Mouse (Mus musculus): Measurements from ENCODE around the gene Zswim3.
A peak's percentile ranks its signal among the peaks of the same experiment; 100 is the strongest.
"Not testable (repeated sequence)": the region's sequence is repeated elsewhere in the genome, so short reads cannot be mapped to it uniquely, and the experiment has no call there.

Gene Zswim3

DNA sequence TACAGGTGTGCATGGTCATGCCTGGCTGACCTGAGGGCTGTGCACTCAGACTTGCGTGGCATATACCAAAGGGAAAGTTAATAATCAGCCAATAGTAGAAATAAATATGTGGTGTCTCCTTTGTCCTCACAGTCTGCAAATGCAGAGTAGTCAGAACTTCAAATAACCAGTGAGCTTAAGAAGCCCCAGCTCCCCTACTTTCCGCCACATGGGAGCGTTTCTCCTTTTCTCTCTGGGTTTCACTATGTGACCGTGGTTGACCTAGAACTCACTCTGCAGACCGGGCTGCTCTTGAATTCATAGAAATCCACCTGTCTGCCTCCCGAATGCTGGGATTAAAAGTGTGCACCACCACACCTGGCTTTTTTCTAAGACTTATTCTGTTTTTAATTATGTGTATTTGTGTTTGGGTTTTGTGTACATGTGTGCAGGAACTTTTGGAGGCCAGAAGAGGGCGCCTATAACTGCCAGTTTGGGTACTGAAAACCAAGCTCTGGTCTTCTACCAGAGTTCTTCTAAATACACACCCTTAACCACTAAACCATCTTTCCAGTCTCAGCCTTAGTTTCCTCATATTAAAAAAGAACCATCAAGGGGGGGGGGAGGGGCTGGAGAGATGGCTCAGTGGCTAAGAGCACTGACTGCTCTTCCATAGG is 20.8 kb upstream of the Zswim3 start:
- no peak for DNase-seq

DNA sequence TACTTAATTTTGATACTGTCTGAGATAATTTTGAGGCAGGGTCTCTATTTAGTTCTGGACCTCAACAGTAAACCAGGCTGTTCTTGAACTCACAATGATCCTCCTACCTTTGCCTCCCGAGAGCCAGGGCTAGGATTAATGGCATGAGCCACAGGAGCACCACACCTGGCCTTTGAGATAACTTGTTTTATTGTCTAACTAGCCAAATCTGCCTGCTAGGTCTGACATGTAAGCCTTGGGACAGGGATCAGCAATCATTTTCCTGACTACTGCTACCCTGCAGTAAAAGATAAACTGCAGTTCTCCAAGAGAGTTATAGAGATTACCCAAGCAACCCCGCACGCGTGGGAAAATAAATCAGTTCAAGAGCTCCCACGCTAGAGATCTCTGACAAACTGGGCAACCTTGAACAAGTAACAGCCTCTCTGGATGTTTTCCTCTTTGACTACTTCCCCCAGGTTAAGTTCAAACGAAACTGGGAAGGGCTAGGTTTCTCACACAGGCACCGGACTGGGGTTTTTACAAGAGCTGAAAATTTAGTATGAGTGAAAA is 20.0 kb upstream of the Zswim3 start:
- DNase-seq: no peak

DNA sequence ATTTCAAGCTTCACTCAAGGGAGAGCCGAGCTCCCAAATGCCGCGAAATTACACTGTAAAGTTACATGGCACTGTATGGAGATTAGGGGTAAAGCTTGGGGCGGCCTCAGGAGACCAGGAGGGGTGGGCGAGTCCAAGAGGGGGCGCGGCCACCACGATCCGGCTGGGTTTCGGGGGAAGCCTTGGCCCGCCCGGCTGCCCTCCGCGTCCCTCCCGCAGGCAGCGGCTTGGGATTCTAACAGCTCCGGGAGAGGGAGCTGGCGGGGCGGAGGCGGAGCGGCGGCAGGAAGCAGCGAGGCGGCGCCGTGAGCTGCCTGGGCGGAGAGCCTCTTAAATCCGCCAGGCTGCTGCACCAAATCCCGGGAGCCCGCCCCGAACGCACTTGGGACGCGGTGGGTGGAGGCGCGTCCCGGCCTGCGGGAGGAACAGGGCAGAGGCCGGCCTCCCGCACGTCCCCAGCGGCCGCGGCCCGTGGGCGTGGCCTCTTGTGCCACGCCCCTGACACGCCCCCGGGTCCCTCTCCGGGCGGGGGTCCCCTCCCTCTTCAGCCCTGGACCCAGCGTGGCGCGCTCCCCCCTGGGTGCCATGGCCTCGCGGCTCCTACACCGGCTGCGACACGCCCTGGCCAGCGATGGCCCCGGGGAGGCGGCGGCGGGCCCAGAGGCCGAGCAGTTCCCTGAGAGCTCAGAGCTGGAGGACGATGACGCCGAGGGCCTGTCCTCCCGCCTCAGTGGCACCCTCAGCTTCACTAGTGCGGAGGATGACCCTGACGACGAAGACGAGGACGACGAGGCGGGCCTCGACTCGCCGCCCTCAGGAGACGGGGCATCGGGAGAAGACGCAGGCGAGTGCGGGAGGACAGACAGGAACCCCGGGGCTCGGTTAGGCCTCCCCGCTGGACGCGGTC is 19.2 kb upstream of the Zswim3 start, which contains the start of gene Snx21:
TSS of gene Snx21 (plus strand) at position 343 of the 907 bp plus-strand sequence.
- DNase-seq: peak; percentile 92

DNA sequence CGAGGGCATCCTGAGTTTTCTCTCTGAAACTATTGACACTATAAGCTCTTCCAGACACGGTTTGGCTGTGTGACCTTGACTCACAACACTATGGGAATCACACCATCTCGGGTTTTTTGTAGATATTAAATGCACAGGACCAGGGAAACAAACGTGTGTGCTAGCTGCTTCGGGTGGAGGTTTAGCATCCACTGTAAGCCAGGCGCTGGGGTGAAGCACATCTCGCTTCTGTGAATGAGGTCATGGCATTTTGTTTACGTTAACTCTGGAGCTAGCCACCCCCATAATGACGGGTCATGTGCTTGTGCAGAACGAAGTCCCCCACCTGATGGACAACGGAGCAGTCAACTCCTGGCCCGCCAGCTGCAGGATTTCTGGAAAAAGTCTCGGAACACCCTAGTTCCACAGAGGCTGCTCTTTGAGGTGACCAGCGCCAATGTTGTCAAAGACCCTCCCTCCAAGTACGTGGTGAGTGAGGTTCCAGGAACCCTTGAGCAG is 18.5 kb upstream of the Zswim3 start:
- DNase-seq: peak; percentile 31

DNA sequence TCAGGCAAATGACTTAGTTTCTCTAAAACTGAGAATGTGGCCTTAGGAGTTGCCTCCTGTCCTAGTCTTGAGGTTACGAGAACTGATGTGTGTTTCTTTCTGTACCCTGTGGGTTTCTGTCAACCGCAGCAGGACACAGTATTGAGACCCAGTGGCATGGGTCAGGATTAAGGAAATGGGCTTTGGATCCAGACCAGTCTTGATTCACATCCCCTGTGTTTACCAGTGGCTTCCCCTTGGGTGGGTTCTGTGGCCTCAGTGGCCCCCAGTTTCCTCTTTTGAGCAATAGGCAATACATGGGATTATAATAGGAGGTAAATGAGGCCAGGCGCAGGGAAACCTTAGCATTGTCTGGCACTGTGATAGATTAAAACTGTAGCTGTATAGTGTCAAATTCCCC is 17.9 kb upstream of the Zswim3 start:
- no peak for DNase-seq

DNA sequence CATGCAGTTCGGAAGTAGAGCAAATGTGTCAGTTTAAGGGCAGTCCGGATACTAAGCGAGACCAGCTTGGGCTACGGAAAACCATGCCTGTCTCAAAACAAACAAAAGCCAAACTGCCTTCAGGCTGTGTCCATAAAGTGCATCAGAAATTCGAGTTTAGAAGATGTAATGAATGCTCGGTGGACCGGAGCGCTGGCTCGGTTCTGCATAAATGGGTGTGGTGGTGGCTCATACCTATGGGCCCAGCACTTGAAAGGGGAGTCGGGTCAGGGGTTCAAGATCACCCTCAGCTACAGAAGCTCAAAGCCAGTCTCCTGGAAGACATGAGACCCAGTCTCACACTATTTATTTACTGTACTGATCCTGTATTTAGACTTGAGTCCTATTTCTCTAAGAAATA is 17.1 kb upstream of the Zswim3 start:
- DNase-seq: no peak

DNA sequence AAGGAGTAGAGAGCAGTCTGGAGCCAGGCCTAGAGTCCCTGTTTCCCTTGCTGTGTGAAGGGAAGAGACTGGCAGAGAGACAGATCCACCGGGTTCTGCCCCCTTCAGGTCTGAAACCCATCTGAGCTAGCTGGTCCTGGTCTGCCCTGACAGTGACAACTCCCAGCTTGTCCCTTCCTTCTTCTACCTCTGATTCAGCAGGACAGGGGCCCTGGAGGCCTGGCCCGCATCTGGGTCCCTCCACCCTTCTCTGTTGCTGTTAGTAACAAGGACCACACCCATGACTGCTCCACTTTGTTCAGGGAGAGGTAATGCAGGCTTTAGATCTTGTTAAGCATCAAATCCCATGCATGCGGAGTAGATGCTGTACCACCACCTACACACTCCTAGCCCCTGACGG is 16.5 kb upstream of the Zswim3 start:
- no peak for DNase-seq

DNA sequence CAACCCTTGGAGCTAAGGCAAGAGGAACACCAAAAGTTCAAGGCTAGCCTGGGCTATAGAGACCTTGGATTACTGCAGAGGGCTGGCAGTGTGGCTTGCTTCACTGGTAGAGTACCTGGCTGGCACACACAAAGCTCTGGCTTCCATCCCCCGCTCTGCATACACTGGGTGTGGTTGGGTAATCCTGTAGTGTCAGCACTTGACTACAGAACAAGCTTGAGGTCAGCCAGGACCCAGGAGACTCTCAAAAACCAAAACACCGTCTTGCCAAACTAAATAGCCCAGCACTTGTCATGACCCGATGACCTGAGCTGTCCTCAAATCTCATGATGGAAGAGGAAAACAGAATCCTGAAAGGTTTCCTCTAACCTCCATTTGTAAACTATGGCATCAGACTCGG is 14.4 kb upstream of the Zswim3 start:
- DNase-seq: no peak

DNA sequence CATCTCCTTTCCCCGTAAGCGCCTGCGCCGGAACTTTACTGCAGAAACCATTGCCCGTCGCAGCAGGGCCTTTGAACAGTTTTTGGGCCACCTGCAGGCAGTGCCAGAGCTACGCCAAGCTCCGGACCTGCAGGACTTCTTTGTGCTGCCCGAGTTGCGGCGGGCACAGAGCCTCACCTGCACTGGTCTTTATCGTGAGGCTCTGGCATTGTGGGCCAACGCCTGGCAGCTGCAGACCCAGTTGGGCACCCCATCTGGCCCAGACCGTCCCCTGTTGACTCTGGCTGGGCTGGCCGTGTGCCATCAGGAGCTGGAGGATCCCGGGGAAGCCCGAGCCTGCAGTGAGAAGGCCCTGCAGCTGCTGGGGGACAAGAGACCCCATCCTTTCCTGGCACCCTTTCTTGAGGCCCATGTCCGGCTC is 13.0 kb upstream of the Zswim3 start:
- DNase-seq: peak; percentile 56

DNA sequence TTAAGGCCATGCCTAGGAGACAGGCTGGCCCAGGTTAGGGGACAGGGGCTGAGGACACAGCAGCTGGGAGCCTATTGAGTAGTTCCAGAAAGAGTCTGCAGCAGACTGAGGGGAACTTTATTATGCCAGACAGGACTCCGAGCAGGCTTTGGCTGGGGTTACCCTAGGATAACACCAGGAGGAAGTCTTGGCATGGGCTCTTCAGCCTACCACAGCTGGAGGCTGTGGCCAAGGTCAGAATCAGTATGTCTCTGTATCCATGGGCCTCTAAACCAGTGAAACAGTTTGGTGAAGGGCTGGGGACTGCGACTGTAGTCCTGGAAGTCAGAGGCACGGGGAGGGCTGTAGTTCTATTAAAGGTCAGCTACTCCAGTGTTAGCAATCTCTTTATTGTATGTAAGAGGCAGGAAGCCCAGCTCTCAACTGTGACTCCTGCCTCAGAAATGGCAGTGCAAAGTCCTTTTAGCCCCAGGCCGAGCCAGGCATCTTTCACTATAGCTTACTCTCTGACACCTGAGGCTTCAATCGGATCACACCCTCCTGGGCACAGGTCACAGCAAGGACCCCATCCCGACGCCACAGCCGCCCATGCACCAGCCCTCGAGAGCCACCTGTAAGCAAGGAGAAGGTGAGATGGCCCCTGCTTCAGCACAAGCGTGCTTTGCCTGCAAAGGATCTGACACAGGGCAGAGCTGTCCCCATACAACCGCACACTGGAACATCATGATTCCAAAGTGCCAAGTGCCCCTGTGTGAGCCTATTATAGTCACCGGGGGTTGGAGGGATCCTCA is 12.3 kb upstream of the Zswim3 start:
- DNase-seq: no peak

DNA sequence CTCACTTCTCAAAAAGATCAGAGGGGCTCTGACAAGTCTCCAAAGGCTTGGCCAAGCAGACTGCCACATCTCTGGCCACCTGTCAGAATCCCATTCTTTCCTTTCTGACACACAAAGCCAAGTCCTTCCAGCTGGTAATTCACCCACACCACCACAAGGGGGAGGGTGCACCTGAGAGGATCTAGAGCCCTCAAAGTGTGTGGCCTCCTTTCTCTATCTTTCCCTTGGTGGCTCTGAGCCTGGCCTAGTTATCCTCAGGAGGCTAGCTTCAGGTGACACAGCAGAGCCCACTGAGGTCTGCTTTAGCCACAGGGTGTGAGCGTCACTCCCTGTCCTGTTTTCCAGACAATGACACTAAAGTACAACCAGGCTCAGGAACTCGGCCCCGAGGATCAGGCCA is 11.7 kb upstream of the Zswim3 start:
- DNase-seq: peak; percentile 72

DNA sequence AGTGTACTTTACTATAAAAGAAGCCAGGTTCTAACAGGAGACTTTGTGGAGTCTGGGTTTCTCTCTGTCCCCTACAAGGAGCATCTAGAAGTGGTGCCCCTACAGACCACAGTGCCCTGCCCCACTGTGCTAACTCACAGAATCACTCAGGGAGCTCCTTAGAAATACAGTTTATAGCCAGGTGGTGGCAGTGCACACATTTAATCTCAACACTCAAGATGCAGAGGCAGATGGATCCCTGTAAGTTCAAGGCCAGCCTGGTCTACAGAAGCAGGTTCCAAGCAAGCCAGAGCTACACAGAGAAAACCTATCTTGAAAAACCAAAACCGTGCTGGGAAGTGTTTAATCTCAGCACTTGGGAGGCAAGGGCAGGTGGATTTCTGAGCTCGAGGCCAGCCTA is 11.1 kb upstream of the Zswim3 start:
- no peak for DNase-seq

DNA sequence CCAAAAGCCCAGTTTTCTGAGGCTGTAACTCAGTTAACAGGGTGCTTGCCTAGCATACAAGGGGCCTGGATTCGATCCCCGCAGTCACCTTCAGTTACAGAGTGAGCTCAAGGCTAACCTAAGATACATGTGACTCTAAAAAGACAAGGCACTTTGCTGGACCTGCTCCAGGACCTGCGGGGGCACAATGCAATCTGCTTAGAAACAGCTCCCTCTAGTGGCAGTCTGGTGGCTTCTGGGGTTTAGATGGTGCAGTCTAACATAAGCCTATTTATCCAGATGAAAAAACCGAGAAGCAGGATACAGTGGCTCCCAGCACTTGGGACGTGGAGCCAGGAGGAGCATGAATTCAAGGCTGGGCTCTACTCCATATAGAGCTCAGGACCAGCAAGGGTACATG is 10.6 kb upstream of the Zswim3 start:
- peak; percentile 82 for DNase-seq

DNA sequence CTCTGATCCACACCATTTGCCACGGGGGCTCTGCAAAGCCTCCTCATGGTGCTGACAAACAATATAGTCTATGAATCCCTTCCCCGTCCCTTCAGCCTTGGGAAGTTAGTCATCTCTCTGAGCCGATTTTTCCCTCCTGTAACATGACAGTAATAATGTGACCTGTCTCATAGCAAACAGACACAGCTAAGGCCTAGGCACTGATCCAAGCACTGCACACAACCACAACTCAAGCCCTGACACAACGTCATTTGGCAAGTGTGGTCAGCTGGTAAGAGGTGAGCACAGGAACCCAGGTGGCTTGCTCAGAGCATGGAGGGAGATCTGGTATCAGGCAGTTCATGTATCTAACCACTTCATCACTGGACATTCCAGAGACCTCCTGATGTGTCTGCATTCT is 9.0 kb upstream of the Zswim3 start:
- DNase-seq: no peak

DNA sequence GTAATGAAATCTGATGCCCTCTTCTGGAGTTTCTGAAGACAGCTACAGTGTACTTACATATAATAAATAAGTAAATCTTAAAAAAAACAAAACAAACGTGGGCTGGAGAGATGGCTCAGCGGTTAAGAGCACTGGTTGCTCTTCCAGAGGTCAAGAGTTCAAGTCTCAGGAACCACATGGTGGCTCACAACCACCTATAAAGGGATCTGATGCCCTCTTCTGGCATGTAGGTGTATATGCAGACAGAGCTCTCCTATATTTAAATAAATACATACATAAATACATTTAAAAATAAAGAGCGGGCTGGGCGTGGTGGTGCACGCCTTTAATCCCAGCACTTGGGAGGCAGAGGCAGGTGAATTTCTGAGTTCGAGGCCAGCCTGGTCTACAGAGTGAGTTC is 6.3 kb upstream of the Zswim3 start:
- DNase-seq: not testable (repeated sequence)

DNA sequence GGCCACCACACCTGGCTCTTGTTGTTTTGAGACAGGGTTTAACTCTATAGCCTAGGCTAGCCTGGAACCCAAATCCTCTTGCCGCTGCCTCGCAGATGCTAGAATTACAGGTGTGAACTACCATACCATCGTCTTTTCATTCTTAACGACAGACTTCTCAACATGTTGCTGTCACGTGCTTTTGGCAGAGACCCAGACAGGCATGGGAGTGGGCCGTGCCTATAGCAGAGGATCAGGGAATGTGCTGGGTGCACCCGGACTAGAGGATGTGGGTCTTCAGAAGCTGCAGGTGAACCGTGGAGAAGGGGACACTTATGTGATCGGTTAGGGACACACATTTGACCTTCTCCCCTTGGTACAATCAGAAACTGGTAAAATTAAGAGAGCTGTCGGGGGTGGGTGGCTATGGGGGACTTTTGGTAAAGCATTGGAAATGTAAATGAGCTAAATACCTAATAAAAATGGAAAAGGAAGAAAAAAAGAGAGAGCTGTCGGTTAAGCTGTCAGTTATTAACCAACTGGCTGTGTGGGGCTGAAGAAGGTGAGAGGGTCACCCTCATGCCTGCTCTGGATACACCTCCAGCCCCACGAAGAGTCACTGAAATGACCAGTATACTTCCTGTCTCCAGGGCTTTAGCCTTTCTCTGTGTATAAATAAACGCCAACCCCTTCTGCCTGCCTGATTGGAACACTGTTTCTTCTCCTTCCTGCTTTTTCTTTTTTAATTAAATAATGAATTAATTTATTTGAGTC is 4.5 kb upstream of the Zswim3 start:
- no peak for DNase-seq

DNA sequence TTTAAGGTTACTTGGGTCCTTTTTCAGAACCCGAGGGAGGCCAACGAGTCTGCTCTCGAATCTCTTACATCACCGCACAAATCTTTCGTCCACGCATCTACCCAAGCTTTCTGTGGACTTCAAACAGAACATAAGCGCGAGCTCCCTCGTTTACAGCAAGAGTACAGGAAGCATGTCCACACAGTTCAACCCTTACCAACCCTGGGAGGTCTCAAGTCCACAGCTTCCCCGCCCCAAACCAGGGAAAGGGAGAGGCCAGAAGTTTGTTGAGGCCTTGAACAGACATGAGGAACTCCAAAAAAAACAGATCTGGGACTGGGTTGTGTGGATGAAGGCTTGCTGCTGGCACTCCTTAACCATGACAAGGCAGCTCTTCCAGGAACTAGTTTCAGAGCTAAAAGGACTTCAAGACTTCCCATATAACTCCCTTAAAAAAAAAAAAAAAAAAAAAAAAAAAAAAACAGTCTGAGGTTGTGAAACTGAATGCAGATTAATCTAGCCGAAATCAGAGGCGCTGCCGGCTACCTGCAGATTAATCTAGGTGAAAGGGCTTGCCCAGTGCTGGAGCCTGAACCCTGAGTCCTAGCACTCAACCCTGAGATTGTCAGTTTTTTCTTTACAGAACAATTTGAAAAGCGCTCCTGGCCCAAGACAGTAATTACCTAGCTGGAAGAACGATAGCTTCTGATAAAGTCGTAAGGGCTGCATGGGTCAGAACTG is 1.5 kb upstream of the Zswim3 start:
- no peak for DNase-seq

DNA sequence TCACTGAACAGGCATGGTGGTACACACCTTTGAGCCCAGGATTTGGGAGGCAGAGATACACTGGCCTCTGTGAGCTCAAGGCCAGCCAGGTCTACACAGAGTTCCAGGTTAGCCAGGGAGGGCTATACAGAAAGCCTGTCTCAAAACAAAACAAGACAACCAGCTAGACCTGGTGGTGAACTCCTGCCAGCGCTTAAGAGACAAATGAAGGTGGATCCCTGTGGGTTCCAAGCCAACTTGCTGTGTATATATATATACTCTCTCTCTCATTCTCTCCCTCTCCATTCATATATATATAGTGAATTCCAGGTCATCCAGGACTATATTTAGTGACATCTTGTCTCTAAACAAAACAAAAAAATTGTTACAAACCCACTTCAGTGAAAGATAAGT is 981 bp upstream of the Zswim3 start:
- no peak for DNase-seq

DNA sequence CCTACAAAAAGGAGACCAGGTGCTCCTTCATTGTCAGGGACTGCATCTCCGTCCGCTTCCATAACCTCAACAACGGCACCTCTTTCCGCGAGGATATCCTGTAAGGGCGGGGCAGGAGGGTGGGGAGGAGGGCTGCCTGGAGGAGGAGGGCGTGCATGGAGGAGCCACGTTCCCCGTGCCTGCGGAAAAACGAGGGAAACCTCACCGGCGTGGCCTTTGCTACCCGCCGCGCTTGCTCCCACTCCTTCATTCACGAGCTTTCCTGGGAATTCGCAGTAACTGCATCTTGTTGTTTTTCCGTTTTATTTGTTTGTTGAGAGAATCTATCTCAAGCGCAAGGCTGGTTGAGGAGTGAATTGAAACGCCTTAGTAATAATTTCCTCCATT is 427 bp downstream of the Zswim3 start:
- no peak for DNase-seq

DNA sequence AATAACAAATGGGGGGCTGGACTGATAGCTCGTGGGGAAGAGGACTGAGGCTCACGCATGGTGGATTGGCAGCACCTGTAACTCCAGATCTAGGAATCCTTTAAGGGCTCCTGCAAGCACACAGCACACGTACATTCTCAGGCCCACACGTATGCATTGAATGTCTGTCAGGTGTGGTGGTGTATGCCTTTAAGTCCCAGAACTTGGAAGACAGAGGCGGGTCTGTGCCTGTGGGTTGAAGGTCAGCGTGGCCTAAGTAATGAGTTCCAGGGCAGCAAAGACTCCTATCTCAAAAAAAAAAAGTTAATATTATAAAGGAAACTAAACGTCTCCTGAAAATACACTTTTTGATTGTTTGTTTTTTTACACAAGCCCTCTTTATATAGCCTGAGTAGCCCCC is 1.7 kb downstream of the Zswim3 start:
- DNase-seq: no peak

DNA sequence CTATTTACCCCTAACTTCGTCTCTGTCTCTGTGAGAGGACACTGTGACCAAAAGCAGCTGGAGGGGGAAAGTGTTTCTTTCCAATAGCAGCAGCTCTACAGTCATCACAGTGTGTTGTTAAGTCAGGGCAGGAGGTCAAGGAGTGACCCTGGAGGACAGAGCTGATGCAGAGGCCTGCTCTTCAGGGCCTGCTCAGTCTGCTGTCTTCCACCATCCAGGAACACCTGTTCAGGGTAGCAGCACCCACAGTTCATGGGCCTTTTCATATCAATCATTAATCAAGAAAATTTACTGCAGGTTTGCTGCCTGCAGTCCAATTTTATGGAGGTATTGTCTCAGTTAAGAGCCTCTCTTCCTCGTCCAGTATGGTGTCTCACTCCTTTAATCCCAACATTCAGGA is 8.7 kb downstream of the Zswim3 start:
- DNase-seq: no peak

DNA sequence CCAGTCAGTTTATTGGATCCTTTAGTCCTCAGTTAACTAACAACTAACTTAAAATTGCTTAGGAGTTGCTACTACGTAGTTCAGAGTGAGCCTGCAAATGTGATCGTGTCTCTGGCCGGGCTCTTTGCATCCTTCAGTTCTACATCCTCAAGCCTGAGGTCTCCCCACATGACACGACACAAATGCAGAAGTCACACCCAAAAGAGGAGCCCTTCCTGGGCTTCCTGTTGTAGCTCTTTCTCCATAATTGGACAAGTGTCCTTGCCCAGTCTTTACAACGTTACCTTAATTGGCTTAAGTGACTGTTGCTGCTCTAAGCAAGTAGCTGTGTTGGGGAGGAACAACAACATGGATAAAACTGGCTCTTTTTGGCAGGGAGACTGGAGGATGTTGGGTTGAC is 10.4 kb downstream of the Zswim3 start:
- no peak for DNase-seq
